Mouse (Mus musculus): ENCODE measurements around the gene Lrmda. TPM values are rescaled to one million over a fixed set of nuclear protein-coding genes. Genes with fewer than 3 reads are reported as not detected.

The Lrmda gene
- polyA plus RNA-seq, 1 experiment from 2014 or later: 0.80 TPM

DNA sequence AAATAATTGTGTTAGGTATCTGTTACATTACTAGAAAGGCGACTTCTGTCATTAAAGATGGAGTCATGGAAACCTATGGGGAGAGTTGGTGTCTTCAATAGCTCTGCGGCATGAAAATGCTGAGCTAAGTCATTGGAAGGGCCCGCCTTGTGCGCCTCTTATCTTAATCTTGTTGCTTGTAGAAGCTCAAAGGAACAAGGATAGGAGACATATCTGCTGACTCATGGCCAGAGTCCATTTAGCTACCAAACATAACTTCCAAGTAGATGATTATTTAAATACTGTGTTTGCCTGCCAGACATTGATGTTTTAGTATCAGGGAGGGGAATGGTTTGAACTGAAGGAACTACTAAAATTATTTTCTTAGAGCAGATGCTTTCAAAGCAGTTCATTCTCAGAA lies 821.6 kb downstream of the Lrmda start:
- 95% methylated on average over 4 of the region's 4 CpGs for WGBS

DNA sequence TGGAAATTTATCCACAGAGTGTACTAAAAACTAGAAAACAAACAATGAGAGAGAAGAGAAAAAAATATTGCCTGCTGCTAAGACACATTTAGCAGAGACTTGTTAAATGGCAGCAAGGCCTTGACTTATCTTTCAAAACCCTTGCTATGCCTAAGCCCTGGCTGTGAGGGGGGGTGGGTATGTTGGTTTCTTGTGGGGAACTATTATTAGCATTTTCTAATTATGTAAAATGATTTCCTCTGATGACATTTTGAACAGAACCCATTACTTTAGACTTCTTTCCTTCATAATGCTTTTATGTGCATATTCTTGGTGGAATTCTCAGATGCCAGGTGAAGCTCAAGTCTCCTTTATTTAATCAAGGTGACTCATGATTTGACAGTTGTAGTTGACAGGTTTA lies 824.5 kb downstream of the Lrmda start:
- H3K9me3 ChIP-seq (ENCODE audit: control insufficient read depth, low read length): no peaks in the 10 kb centered on the region
- no peaks in the 10 kb centered on the region for H3K36me3 ChIP-seq (ENCODE audit: control insufficient read depth, insufficient read depth, low read length)
- H3K4me1 ChIP-seq (ENCODE audit: control insufficient read depth, insufficient read depth, low read depth, low read length): no peaks in the 10 kb centered on the region
- no peak overlapping the region for H3K4me3 ChIP-seq (ENCODE audit: low read length)
- no peaks in the 10 kb centered on the region for H3K27me3 ChIP-seq (replicated peaks; ENCODE audit: control insufficient read depth, insufficient read depth, low read length)
- H3K27ac ChIP-seq (ENCODE audit: low read depth, low read length): no peak overlapping the region
- no peak for ATAC-seq
- H3K9ac ChIP-seq (ENCODE audit: low read depth, low read length): no peak overlapping the region
- no peak overlapping the region for H3K4me2 ChIP-seq (ENCODE audit: low read length)

More for the DNA sequence above, 821.6 kb downstream of the Lrmda start:
- Histone ChIP-seq H3K4me3 (ENCODE audit: low read length) (no peak overlapping the region), H3K9me3 (ENCODE audit: control insufficient read depth, low read length) (no peaks in the 10 kb centered on the region), H3K9ac (ENCODE audit: low read depth, low read length) (no peak overlapping the region), H3K27ac (ENCODE audit: low read depth, low read length) (no peak overlapping the region), H3K4me1 (ENCODE audit: control insufficient read depth, insufficient read depth, low read depth, low read length) (no peaks in the 10 kb centered on the region), H3K4me2 (ENCODE audit: low read length) (no peak overlapping the region), H3K36me3 (ENCODE audit: control insufficient read depth, insufficient read depth, low read length) (no peaks in the 10 kb centered on the region), H3K27me3 (replicated peaks; ENCODE audit: control insufficient read depth, insufficient read depth, low read length) (no peaks in the 10 kb centered on the region)
- no peak for ATAC-seq

GRCm38 (mm10) chr14:22845401-22845800 lies 825.9 kb downstream of the Lrmda start:
- no peak overlapping the region for H3K4me2 ChIP-seq (ENCODE audit: low read length)
- H3K9me3 ChIP-seq (ENCODE audit: control insufficient read depth, low read length): no peaks in the 10 kb centered on the region
- H3K27me3 ChIP-seq (replicated peaks; ENCODE audit: control insufficient read depth, insufficient read depth, low read length): no peaks in the 10 kb centered on the region
- ATAC-seq: no peak
- 87% methylated on average over 4 of the region's 4 CpGs for WGBS
- H3K4me1 ChIP-seq (ENCODE audit: control insufficient read depth, insufficient read depth, low read depth, low read length): no peaks in the 10 kb centered on the region
- H3K4me3 ChIP-seq (ENCODE audit: low read length): no peak overlapping the region
- H3K27ac ChIP-seq (ENCODE audit: low read depth, low read length): no peak overlapping the region
- H3K36me3 ChIP-seq (ENCODE audit: control insufficient read depth, insufficient read depth, low read length): no peaks in the 10 kb centered on the region
- H3K9ac ChIP-seq (ENCODE audit: low read depth, low read length): no peak overlapping the region

DNA sequence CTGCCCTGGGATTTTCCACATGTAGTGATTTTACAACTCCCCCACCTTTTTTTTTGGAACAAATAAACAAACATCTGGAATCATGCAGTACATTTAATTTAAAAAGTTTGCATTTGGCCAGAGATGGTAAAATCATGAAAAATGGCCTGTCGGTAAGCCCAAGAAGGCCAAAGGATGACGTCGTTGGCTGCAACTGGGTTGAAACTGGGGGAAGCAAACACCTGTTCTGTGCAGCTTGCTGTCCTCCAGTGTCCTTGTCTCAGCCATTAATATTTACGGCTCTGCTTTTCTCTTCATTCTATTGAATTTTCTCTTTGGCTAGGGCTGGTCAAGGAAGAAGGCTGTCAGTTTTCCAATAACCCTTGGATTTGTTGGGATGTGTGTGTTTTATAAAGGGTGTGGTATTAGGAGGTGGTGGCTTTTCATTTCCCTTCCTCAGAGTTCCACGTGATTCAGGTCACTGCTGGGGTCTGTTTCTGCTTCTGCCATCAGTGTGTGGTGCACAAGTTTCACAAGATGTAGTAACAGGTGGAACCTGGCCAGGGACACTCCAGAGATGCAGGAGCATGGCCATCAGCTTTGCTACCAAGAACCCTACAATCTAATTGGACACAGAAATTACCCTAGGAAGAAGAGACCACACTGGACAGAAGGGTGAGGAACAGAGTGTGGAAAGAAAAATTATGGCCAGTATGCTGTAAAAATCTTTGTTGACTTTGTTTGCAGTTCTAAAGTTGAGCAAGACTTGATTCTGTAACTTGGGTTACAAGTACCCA lies 827.7 kb downstream of the Lrmda start:
- no peak overlapping the region for H3K4me2 ChIP-seq (ENCODE audit: low read length)
- H3K36me3 ChIP-seq (ENCODE audit: control insufficient read depth, insufficient read depth, low read length): no peaks in the 10 kb centered on the region
- no peaks in the 10 kb centered on the region for H3K9me3 ChIP-seq (ENCODE audit: control insufficient read depth, low read length)
- no peak for ATAC-seq
- 79% methylated on average over 5 of the region's 5 CpGs for WGBS
- no peaks in the 10 kb centered on the region for H3K27me3 ChIP-seq (replicated peaks; ENCODE audit: control insufficient read depth, insufficient read depth, low read length)
- no peak overlapping the region for H3K4me3 ChIP-seq (ENCODE audit: low read length)
- H3K4me1 ChIP-seq (ENCODE audit: control insufficient read depth, insufficient read depth, low read depth, low read length): no peaks in the 10 kb centered on the region
- no peak overlapping the region for H3K9ac ChIP-seq (ENCODE audit: low read depth, low read length)
- H3K27ac ChIP-seq (ENCODE audit: low read depth, low read length): no peak overlapping the region

- Histone ChIP-seq H3K4me1 (ENCODE audit: control insufficient read depth, insufficient read depth, low read depth, low read length) (no peaks in the 10 kb centered on the region), H3K9ac (ENCODE audit: low read depth, low read length) (no peak overlapping the region), H3K27me3 (replicated peaks; ENCODE audit: control insufficient read depth, insufficient read depth, low read length) (no peaks in the 10 kb centered on the region), H3K9me3 (ENCODE audit: control insufficient read depth, low read length) (no peaks in the 10 kb centered on the region), H3K4me3 (ENCODE audit: low read length) (no peak overlapping the region), H3K36me3 (ENCODE audit: control insufficient read depth, insufficient read depth, low read length) (no peaks in the 10 kb centered on the region), H3K4me2 (ENCODE audit: low read length) (no peak overlapping the region), H3K27ac (ENCODE audit: low read depth, low read length) (no peak overlapping the region)
- no peak for ATAC-seq
- 81% methylated on average over 2 of the region's 2 CpGs for WGBS
Observed at GRCm38 (mm10) chr14:22849108-22849507, 829.6 kb downstream of the Lrmda start.

DNA sequence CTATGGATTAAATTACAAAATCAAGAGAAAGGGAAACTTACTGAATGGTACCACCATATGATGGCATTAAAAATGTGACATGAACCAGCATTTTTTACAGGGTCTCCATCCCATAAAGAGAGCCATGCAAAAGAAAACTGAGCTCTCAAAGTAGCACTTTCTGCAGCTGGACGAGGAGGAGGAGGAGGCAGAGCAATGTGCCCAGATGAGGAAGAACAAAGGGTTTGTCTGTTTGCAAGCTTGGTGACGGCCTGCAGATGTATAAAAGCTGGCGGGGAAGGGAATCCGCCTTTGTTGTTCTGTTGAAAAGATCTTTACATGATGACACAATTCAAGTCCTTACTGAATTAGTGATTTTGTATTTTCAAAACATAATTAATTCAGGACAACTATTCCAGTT lies 841.1 kb downstream of the Lrmda start:
- H3K4me2 ChIP-seq (ENCODE audit: low read length): no peak overlapping the region
- no peaks in the 10 kb centered on the region for H3K27me3 ChIP-seq (replicated peaks; ENCODE audit: control insufficient read depth, insufficient read depth, low read length)
- H3K4me1 ChIP-seq (ENCODE audit: control insufficient read depth, insufficient read depth, low read depth, low read length): no peaks in the 10 kb centered on the region
- no peak for ATAC-seq
- no peak overlapping the region for H3K27ac ChIP-seq (ENCODE audit: low read depth, low read length)
- WGBS: 45% methylated on average over 4 of the region's 4 CpGs
- no peak overlapping the region for H3K9ac ChIP-seq (ENCODE audit: low read depth, low read length)
- H3K4me3 ChIP-seq (ENCODE audit: low read length): no peak overlapping the region
- no peaks in the 10 kb centered on the region for H3K36me3 ChIP-seq (ENCODE audit: control insufficient read depth, insufficient read depth, low read length)
- no peaks in the 10 kb centered on the region for H3K9me3 ChIP-seq (ENCODE audit: control insufficient read depth, low read length)

- 50% methylated on average over 7 of the region's 7 CpGs for WGBS
- ATAC-seq: no peak
- no peaks in the 10 kb centered on the region for H3K4me1 ChIP-seq (ENCODE audit: control insufficient read depth, insufficient read depth, low read depth, low read length)
Observed at GRCm38 (mm10) chr14:22864132-22864531, 844.6 kb downstream of the Lrmda start.

DNA sequence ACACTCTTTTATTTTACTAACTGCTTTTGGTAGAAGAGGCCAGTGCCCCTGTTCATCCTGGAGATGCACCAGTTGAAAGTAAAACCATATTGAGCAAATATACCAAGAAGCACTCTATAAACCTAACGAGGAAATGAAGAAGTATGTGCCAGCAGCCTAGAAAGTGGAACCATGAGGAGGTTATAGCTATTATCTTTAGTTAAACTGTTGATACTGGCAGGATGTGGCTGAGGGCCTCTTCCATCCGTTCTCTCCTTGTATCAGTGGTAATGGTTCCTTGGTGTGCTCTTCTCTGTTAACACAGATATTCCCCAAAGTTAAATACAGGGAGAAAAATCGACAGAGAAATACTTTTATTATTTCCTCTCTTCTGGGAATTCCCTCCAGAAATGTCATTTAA lies 855.1 kb downstream of the Lrmda start:
- no peak overlapping the region for H3K27ac ChIP-seq (ENCODE audit: low read depth, low read length)
- H3K9me3 ChIP-seq (ENCODE audit: control insufficient read depth, low read length): no peaks in the 10 kb centered on the region
- H3K4me2 ChIP-seq (ENCODE audit: low read length): no peak overlapping the region
- H3K9ac ChIP-seq (ENCODE audit: low read depth, low read length): no peak overlapping the region
- H3K4me3 ChIP-seq (ENCODE audit: low read length): no peak overlapping the region
- H3K27me3 ChIP-seq (replicated peaks; ENCODE audit: control insufficient read depth, insufficient read depth, low read length): no peaks in the 10 kb centered on the region
- no peaks in the 10 kb centered on the region for H3K4me1 ChIP-seq (ENCODE audit: control insufficient read depth, insufficient read depth, low read depth, low read length)
- 77% methylated on average over 3 of the region's 3 CpGs for WGBS
- H3K36me3 ChIP-seq (ENCODE audit: control insufficient read depth, insufficient read depth, low read length): no peaks in the 10 kb centered on the region
- ATAC-seq: no peak

More at GRCm38 (mm10) chr14:22864132-22864531, 844.6 kb downstream of the Lrmda start:
- H3K36me3 ChIP-seq (ENCODE audit: control insufficient read depth, insufficient read depth, low read length): no peaks in the 10 kb centered on the region
- no peak overlapping the region for H3K27ac ChIP-seq (ENCODE audit: low read depth, low read length)
- no peak overlapping the region for H3K4me2 ChIP-seq (ENCODE audit: low read length)
- H3K9ac ChIP-seq (ENCODE audit: low read depth, low read length): no peak overlapping the region
- no peak overlapping the region for H3K4me3 ChIP-seq (ENCODE audit: low read length)
- H3K27me3 ChIP-seq (replicated peaks; ENCODE audit: control insufficient read depth, insufficient read depth, low read length): no peaks in the 10 kb centered on the region
- H3K9me3 ChIP-seq (ENCODE audit: control insufficient read depth, low read length): no peaks in the 10 kb centered on the region

DNA sequence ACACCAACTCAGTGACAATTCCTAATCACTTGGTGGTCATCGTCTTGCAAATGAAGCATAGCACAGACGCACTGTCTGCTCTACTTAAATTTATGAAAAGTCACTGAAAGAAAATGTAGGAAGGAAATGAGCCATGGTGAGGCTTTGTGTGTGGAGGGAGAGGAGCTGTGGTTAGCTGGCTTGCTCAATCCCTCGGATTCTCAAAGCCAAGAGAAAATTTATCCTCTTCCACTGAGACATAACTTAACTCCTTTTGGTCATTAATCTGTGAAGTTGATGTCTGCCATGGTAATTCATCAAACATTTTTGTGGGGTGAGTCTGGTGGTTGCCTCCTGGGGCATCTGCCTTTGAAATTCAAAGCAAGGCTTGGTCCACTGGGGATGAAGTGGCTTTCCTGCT lies 867.7 kb downstream of the Lrmda start:
- no peak for ATAC-seq
- Histone ChIP-seq H3K9ac (ENCODE audit: low read depth, low read length) (no peak overlapping the region), H3K4me1 (ENCODE audit: control insufficient read depth, insufficient read depth, low read depth, low read length) (no peaks in the 10 kb centered on the region), H3K36me3 (ENCODE audit: control insufficient read depth, insufficient read depth, low read length) (no peaks in the 10 kb centered on the region), H3K27ac (ENCODE audit: low read depth, low read length) (no peak overlapping the region), H3K27me3 (replicated peaks; ENCODE audit: control insufficient read depth, insufficient read depth, low read length) (no peaks in the 10 kb centered on the region), H3K4me2 (ENCODE audit: low read length) (no peak overlapping the region), H3K9me3 (ENCODE audit: control insufficient read depth, low read length) (no peaks in the 10 kb centered on the region), H3K4me3 (ENCODE audit: low read length) (no peak overlapping the region)
- 54% methylated on average over 3 of the region's 3 CpGs for WGBS
